In genomic region chr10:43173828-43174325, GRCm38 (mm10) we compare ENCODE assay signal across 8 mouse cellular contexts. TPM values are rescaled to one million over a fixed set of nuclear protein-coding genes. Genes with fewer than 3 reads are reported as not detected.
A peak's percentile ranks its signal among the peaks of the same experiment; 100 is the strongest.
DNase-seq lines count a peak whose midpoint lies in the region; ATAC-seq and TF ChIP-seq lines count a peak whose summit lies in the region.

No protein-coding gene starts in this region.

- H3K4me1 ChIP-seq in heart, adult 2 months (ENCODE audit: control insufficient read depth, insufficient read depth, low read length) = peaks cover 2% of the 10 kb centered on the region; the same call in 1 of the 2 replicates
- peaks cover 19% of the 10 kb centered on the region for H3K4me1 ChIP-seq in E14TG2a.4 (replicated peaks; ENCODE audit: low read depth, low read length)
- peaks cover 36% of the 10 kb centered on the region for H3K4me1 ChIP-seq in embryonic facial prominence, embryonic 13.5 days
- H3K4me1 ChIP-seq in hindbrain, postnatal 0 days (ENCODE audit: insufficient read depth, low read length) = peaks cover 10% of the 10 kb centered on the region; the same call in 1 of the 2 replicates
- peaks cover 39% of the 10 kb centered on the region for H3K4me1 ChIP-seq in midbrain, embryonic 12.5 days

- no peak for TF ChIP-seq CTCF in heart, adult 2 months (IDR thresholded peaks at IDR 0.05)
- TF ChIP-seq CTCF in E14TG2a.4 (conservative IDR thresholded peaks at IDR 0.05; ENCODE audit: low read length) = no peak
- TF ChIP-seq CTCF in hindbrain, postnatal 0 days (IDR thresholded peaks at IDR 0.05; ENCODE audit: low read depth) = no peak

- no peak for DNase-seq in heart, adult 2 months
- DNase-seq in heart, adult 11 months = no peak
- DNase-seq in hindbrain, postnatal 0 days (ENCODE audit: low spot score) = peak; percentile 62
- DNase-seq in left cerebral cortex, adult 8-10 months (ENCODE audit: low spot score in 2 of 2) = no peak

- 0 out of 2 replicates have a peak, but pooled peaks have one; percentile 15 for ATAC-seq in embryonic facial prominence, embryonic 13.5 days (ENCODE audit: insufficient number of reproducible peaks, insufficient read depth, low FRiP score, low TSS enrichment, low read depth)
- peak; percentile 64 for ATAC-seq in hindbrain, postnatal 0 days
- peak; percentile 65 for ATAC-seq in midbrain, embryonic 12.5 days (ENCODE audit: low FRiP score, low read depth)
- ATAC-seq in erythroid progenitor cell, adult 5-6 weeks (replicated peaks; ENCODE audit: low FRiP score, poor library complexity, severe bottlenecking) = no peak

- intact Hi-C loops in heart, adult 2 months (cut with DNase I) = loop anchor here (5.0 to 10.0 kb wide), 2 partner anchors 167 to 329 kb away; no protein-coding TSS in a partner anchor

- TF ChIP-seq EP300 in heart, adult 2 months (IDR thresholded peaks at IDR 0.05; ENCODE audit: insufficient read depth, low read depth, low read length) = no peak

- H3K9ac ChIP-seq in heart, adult 2 months (ENCODE audit: low read depth, low read length) = peak overlapping the region; percentile 94
- H3K9ac ChIP-seq in embryonic facial prominence, embryonic 13.5 days = peak overlapping the region; percentile 88
- H3K9ac ChIP-seq in hindbrain, postnatal 0 days (replicated peaks; ENCODE audit: low read length) = peak overlapping the region; percentile 86
- peak overlapping the region; percentile 75 for H3K9ac ChIP-seq in midbrain, embryonic 12.5 days (replicated peaks)

- TF ChIP-seq POLR2A in heart, adult 2 months (IDR thresholded peaks at IDR 0.05; ENCODE audit: insufficient read depth, low read depth, low read length) = no peak

- no peaks in the 10 kb centered on the region for H3K36me3 ChIP-seq in heart, adult 2 months (ENCODE audit: control insufficient read depth, insufficient read depth, low read length)
- H3K36me3 ChIP-seq in E14TG2a.4 (ENCODE audit: insufficient read depth, low read length) = no peaks in the 10 kb centered on the region
- H3K36me3 ChIP-seq in embryonic facial prominence, embryonic 13.5 days = no peaks in the 10 kb centered on the region
- H3K36me3 ChIP-seq in hindbrain, postnatal 0 days (ENCODE audit: insufficient read depth, low read length) = no peaks in the 10 kb centered on the region
- no peaks in the 10 kb centered on the region for H3K36me3 ChIP-seq in midbrain, embryonic 12.5 days

- peak overlapping the region; percentile 60 for H3K4me3 ChIP-seq in heart, adult 2 months
- H3K4me3 ChIP-seq in E14TG2a.4 (replicated peaks; ENCODE audit: low read length) = peak overlapping the region; percentile 82
- peak overlapping the region; percentile 82 for H3K4me3 ChIP-seq in embryonic facial prominence, embryonic 13.5 days
- H3K4me3 ChIP-seq in hindbrain, postnatal 0 days (ENCODE audit: low read length) = peak overlapping the region; percentile 74
- peak overlapping the region; percentile 83 for H3K4me3 ChIP-seq in midbrain, embryonic 12.5 days

- under 1% methylated on average over 28 of the region's 38 CpGs for WGBS in heart, adult 2 months
- WGBS in embryonic facial prominence, embryonic 13.5 days = under 1% methylated on average over 37 of the region's 38 CpGs
- under 1% methylated on average over 23 of the region's 38 CpGs for WGBS in hindbrain, postnatal 0 days
- under 1% methylated on average over 26 of the region's 38 CpGs for WGBS in midbrain, embryonic 12.5 days

- H3K9me3 ChIP-seq in E14TG2a.4 (ENCODE audit: low read length) = no peaks in the 10 kb centered on the region
- H3K9me3 ChIP-seq in embryonic facial prominence, embryonic 13.5 days = no peaks in the 10 kb centered on the region
- H3K9me3 ChIP-seq in hindbrain, postnatal 0 days (ENCODE audit: low read length) = no peaks in the 10 kb centered on the region
- no peaks in the 10 kb centered on the region for H3K9me3 ChIP-seq in midbrain, embryonic 12.5 days

- H3K79me2 ChIP-seq in heart, adult 2 months (replicated peaks; ENCODE audit: control insufficient read depth, insufficient read depth, low read length) = no peaks in the 10 kb centered on the region

- peak overlapping the region; percentile 76 for H3K27ac ChIP-seq in heart, adult 2 months
- H3K27ac ChIP-seq in embryonic facial prominence, embryonic 13.5 days = peak overlapping the region; percentile 89
- peak overlapping the region; percentile 92 for H3K27ac ChIP-seq in hindbrain, postnatal 0 days
- H3K27ac ChIP-seq in midbrain, embryonic 12.5 days (replicated peaks) = peak overlapping the region; percentile 94

- peak overlapping the region; percentile 83 for H3K4me2 ChIP-seq in embryonic facial prominence, embryonic 13.5 days
- H3K4me2 ChIP-seq in hindbrain, postnatal 0 days (ENCODE audit: low read depth, low read length) = peak overlapping the region; percentile 83
- H3K4me2 ChIP-seq in midbrain, embryonic 12.5 days (replicated peaks) = peak overlapping the region; percentile 77

- no peaks in the 10 kb centered on the region for H3K27me3 ChIP-seq in heart, adult 2 months (ENCODE audit: control insufficient read depth, insufficient read depth, low read length)
- H3K27me3 ChIP-seq in E14TG2a.4 (ENCODE audit: insufficient read depth, low read length) = peaks cover 73% of the 10 kb centered on the region
- H3K27me3 ChIP-seq in embryonic facial prominence, embryonic 13.5 days = peaks cover 14% of the 10 kb centered on the region
- no peaks in the 10 kb centered on the region for H3K27me3 ChIP-seq in hindbrain, postnatal 0 days (ENCODE audit: insufficient read depth, low read length)
- H3K27me3 ChIP-seq in midbrain, embryonic 12.5 days = peaks cover 26% of the 10 kb centered on the region

RNA-seq across cellular contexts. Expression of gene Sobp, which starts 0.5 kb away (rescaled TPM):
- total RNA-seq in heart, adult 2 months (2021) = 10 to 100 TPM; 16.5 to 16.7 TPM
- polyA plus RNA-seq in heart, adult 2 months (2012; rRNA removed) = 5.1 and 5.3 TPM in 2 replicates
- polyA plus RNA-seq in embryonic facial prominence, embryonic 13.5 days (2015; fragmentation: Nextera tagmentation; extraction: Ambion mirVana) = 5.4 and 5.6 TPM in 2 replicates
- total RNA-seq in hindbrain, postnatal 0 days (2014; rRNA removed) = 21.4 and 26.1 TPM in 2 replicates
- 11.9 and 13.8 TPM in 2 replicates for polyA plus RNA-seq in hindbrain, postnatal 0 days (2015; fragmentation: Nextera tagmentation; extraction: Ambion mirVana)
- polyA plus RNA-seq in midbrain, embryonic 12.5 days (2016; fragmentation: Nextera tagmentation; extraction: Ambion mirVana) = 9.2 and 11.9 TPM in 2 replicates
- total RNA-seq in left cerebral cortex, adult 8-10 months (2022) = 10 to 100 TPM; 59.6 to 62.9 (median 61.6) TPM
- not detected in 2 replicates for total RNA-seq in erythroid progenitor cell, adult 5-6 weeks (2015; ENCODE audit: low replicate concordance)
- not detected in 2 replicates for total RNA-seq in erythroid progenitor cell, adult 5-6 weeks (2017; ENCODE audit: low replicate concordance)

RNA-seq across cellular contexts. Expression of gene 9030612E09Rik, which starts 0.6 kb away (rescaled TPM):
- 1 to 10 TPM; 2.2 to 2.5 TPM for total RNA-seq in heart, adult 2 months (2021)
- 3.5 and 5.8 TPM in 2 replicates for polyA plus RNA-seq in heart, adult 2 months (2012; rRNA removed)
- polyA plus RNA-seq in embryonic facial prominence, embryonic 13.5 days (2015; fragmentation: Nextera tagmentation; extraction: Ambion mirVana) = 2.3 and 2.4 TPM in 2 replicates
- total RNA-seq in hindbrain, postnatal 0 days (2014; rRNA removed) = 0.58 and 0.73 TPM in 2 replicates
- polyA plus RNA-seq in hindbrain, postnatal 0 days (2015; fragmentation: Nextera tagmentation; extraction: Ambion mirVana) = 1.7 and 1.9 TPM in 2 replicates
- polyA plus RNA-seq in midbrain, embryonic 12.5 days (2016; fragmentation: Nextera tagmentation; extraction: Ambion mirVana) = 1.9 and 2.2 TPM in 2 replicates
- 1 to 10 TPM; 1.3 to 3.6 (median 2.6) TPM for total RNA-seq in left cerebral cortex, adult 8-10 months (2022)
- total RNA-seq in erythroid progenitor cell, adult 5-6 weeks (2015; ENCODE audit: low replicate concordance) = not detected in 2 replicates
- not detected in 2 replicates for total RNA-seq in erythroid progenitor cell, adult 5-6 weeks (2017; ENCODE audit: low replicate concordance)

RNA-seq across cellular contexts. Expression of gene Pdss2, which starts 47.4 kb away (rescaled TPM):
- total RNA-seq in heart, adult 2 months (2021) = 10 to 100 TPM; 31.1 to 33.7 TPM
- polyA plus RNA-seq in heart, adult 2 months (2012; rRNA removed) = 16.6 and 27.0 TPM in 2 replicates
- 13.0 and 14.7 TPM in 2 replicates for polyA plus RNA-seq in embryonic facial prominence, embryonic 13.5 days (2015; fragmentation: Nextera tagmentation; extraction: Ambion mirVana)
- total RNA-seq in hindbrain, postnatal 0 days (2014; rRNA removed) = 18.3 and 20.9 TPM in 2 replicates
- polyA plus RNA-seq in hindbrain, postnatal 0 days (2015; fragmentation: Nextera tagmentation; extraction: Ambion mirVana) = 17.4 and 17.5 TPM in 2 replicates
- polyA plus RNA-seq in midbrain, embryonic 12.5 days (2016; fragmentation: Nextera tagmentation; extraction: Ambion mirVana) = 15.9 and 17.3 TPM in 2 replicates
- 10 to 100 TPM; 17.9 to 23.9 (median 19.2) TPM for total RNA-seq in left cerebral cortex, adult 8-10 months (2022)
- total RNA-seq in erythroid progenitor cell, adult 5-6 weeks (2015; ENCODE audit: low replicate concordance) = 0.72 TPM in 1 of 2 replicates, not detected in the other
- total RNA-seq in erythroid progenitor cell, adult 5-6 weeks (2017; ENCODE audit: low replicate concordance) = 1.7 and 6.1 TPM in 2 replicates

Comparison
In these comparisons a context has a peak if more than half of its experiments do, and no peak if none do; other contexts are left out.
1. RNA of gene Sobp, which starts 0.5 kb away (total RNA-seq): 59.6 to 62.9 TPM in left cerebral cortex, adult 8-10 months, 21.4 to 26.1 TPM in hindbrain, postnatal 0 days and 16.5 to 16.7 TPM in heart, adult 2 months; not detected in erythroid progenitor cell, adult 5-6 weeks; every median in the first group is over 10 times any median in the second.
2. Peak in every context shown above with its lines, with median percentiles within 50 percentile points of each other: H3K27ac ChIP-seq, H3K4me3 ChIP-seq, H3K9ac ChIP-seq and H3K4me2 ChIP-seq.